Mouse (Mus musculus) midbrain, postnatal 0 days (tissue): Measurements from ENCODE around the gene Ubr1. TPM values are rescaled to one million over a fixed set of nuclear protein-coding genes. Genes with fewer than 3 reads are reported as not detected.
"Not testable (repeated sequence)": the region's sequence is repeated elsewhere in the genome, so short reads cannot be mapped to it uniquely, and the experiment has no call there.

ENCODE experiments used
- ATAC-seq: fragments of 200-750 bp; cut with Nextera tagmentation; 2 replicates; pipeline ENCODE4 v1.8.0; 2017; ENCODE audit warnings: moderate number of reproducible peaks, mild to moderate bottlenecking, moderate TSS enrichment, moderate library complexity; ENCODE audit not compliant: low FRiP score
- DNase-seq: peaks from one replicate; pipeline ENCODE4 v3.0.0-alpha.2; 2015; ENCODE audit warnings: low spot score
- H3K27ac ChIP-seq: fragments of 300-500 bp; sonication (generic); 2 replicates; pipeline ENCODE4 v1.5.1; 2014; ENCODE audit warnings: low read depth, mild to moderate bottlenecking, low read length, mixed read lengths
- H3K27me3 ChIP-seq: fragments of 300-500 bp; sonication (generic); 2 replicates; pipeline ENCODE4 v1.6.1; 2014; ENCODE audit warnings: low read length, control low read depth, mixed read lengths; ENCODE audit not compliant: insufficient read depth
- H3K36me3 ChIP-seq: fragments of 300-500 bp; sonication (generic); 2 replicates; pipeline ENCODE4 v1.6.1; 2014; ENCODE audit warnings: low read length, control low read depth, mixed read lengths; ENCODE audit not compliant: insufficient read depth
- H3K4me1 ChIP-seq: fragments of 300-500 bp; sonication (generic); 2 replicates; pipeline ENCODE4 v1.6.1; 2014; ENCODE audit warnings: mild to moderate bottlenecking, control low read depth, antibody characterized with exemption, low read length, mixed read lengths; ENCODE audit not compliant: insufficient read depth
- H3K4me2 ChIP-seq: fragments of 300-500 bp; sonication (generic); 2 replicates; pipeline ENCODE4 v1.6.1; 2014; ENCODE audit warnings: low read depth, mild to moderate bottlenecking, low read length, mixed read lengths; ENCODE audit not compliant: poor library complexity, severe bottlenecking
- H3K4me3 ChIP-seq: fragments of 300-500 bp; sonication (generic); 2 replicates; pipeline ENCODE4 v1.5.1; 2014; ENCODE audit warnings: low read depth, mild to moderate bottlenecking, low read length, moderate library complexity
- H3K9ac ChIP-seq: fragments of 300-500 bp; sonication (generic); replicated peaks from 2 replicates; pipeline ENCODE4 v1.6.1; 2014; ENCODE audit warnings: mild to moderate bottlenecking, low read length, moderate library complexity, mixed read lengths; ENCODE audit not compliant: poor library complexity, severe bottlenecking
- H3K9me3 ChIP-seq: fragments of 300-500 bp; sonication (generic); 2 replicates; pipeline ENCODE4 v1.6.1; 2016; ENCODE audit warnings: low read length, control low read depth
- CTCF ChIP-seq: IDR thresholded peaks from 2 replicates; pipeline ENCODE4 v1.5.1; 2016; ENCODE audit warnings: antibody characterized with exemption, mild to moderate bottlenecking
- WGBS: fragments of 180-500 bp; shearing (Covaris S2); extraction: QIAGEN DNeasy Blood & Tissue Kit; methylation state at CpG from one replicate; pipeline ENCODE4 v1.1.7; 2014; 5-methylcytosine and 5-hydroxymethylcytosine counted together
- polyA plus RNA-seq: library from polyadenylated mRNA; unstranded; fragments of >200 nt; fragmentation: Nextera tagmentation; extraction: Ambion mirVana; gene quantifications from 2 replicates; pipeline ENCODE4 v1.2.1, GENCODE M21; 2015
- total RNA-seq: library from RNA; depleted of rRNA; stranded (reverse); fragments of >200 nt; gene quantifications from 2 replicates; pipeline ENCODE4 v1.2.3, GENCODE M21; 2014

The Ubr1 gene
- total and polyA plus RNA-seq, 2 experiments from 2014 or later = 28.0 to 34.0 TPM

DNA sequence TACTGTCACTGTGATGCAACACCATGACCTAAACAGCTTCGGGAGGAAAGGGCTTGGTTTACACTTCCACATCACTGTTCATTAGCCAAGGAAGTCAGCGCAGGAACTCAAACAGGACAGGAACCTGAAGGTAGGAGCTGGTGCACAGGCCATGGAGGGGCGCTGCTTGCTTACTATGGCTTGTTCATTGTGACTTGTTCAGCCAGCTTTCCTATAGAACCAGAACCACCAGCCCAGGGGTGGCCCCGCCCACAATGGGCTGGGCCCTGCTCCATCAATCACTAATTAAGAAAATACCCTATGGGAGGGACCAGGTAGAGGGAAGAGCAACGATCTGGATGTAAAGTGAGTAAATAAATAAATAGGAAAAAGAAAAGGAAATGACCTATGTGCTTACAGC is 2.4 kb upstream of the Ubr1 start:
- no peak for TF ChIP-seq CTCF
- Histone ChIP-seq H3K27ac (no peak overlapping the region), H3K4me1 (peaks cover 7% of the 10 kb centered on the region; the same call in 1 of the 2 replicates), H3K27me3 (no peaks in the 10 kb centered on the region), H3K4me2 (no peak overlapping the region), H3K36me3 (no peaks in the 10 kb centered on the region), H3K9ac (no peak overlapping the region), H3K9me3 (no peaks in the 10 kb centered on the region), H3K4me3 (no peak overlapping the region)
- ATAC-seq = no peak
- DNase-seq = peak; percentile 3
- WGBS = 26% methylated on average over 5 of the region's 5 CpGs

DNA sequence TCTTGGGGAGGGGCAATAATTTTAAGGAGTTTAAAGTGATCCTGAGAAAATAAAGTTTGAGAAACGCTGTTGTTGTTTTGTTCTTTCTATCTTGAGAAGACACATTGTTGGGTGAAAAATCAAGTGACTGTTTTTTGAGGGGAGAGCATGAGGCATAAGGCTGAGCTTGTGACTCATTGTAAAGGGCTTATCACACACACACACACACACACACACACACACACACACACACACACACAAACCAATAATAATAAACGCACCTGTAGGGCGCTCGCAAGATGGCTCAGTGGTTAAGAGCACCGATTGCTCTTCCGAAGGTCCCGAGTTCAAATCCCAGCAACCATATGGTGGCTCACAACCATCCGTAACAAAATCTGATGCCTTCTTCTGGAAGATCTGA is 1.7 kb upstream of the Ubr1 start:
- not testable (repeated sequence) for H3K4me2 ChIP-seq, H3K27me3 ChIP-seq, ATAC-seq, H3K9ac ChIP-seq, H3K27ac ChIP-seq, H3K36me3 ChIP-seq, DNase-seq, H3K9me3 ChIP-seq, H3K4me1 ChIP-seq, H3K4me3 ChIP-seq
- WGBS = 97% methylated on average over 8 of the region's 8 CpGs

DNA sequence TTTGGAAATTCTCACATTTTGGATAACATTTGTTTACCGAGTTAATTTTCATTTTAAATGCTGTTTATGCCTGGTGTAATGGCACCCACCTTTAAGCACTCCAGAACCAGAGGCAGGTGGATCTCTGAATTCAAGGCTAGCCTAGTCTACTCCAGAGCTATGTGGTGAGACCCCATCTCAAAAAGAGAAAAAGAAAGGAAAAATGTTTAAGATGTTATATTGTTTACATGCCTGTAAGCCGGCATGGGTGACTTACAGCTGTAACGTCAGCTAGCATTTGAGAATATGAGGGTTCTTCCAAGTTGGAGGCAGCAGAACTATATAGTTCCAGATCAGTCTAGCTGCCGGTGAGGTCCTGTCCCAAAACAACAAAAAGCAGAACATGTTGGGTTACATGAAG is 1.3 kb upstream of the Ubr1 start:
- whole genome bisulfite sequencing = 91% methylated on average over 4 of the region's 4 CpGs
- no peaks in the 10 kb centered on the region for H3K36me3 ChIP-seq
- H3K9me3 ChIP-seq = no peaks in the 10 kb centered on the region
- H3K4me3 ChIP-seq = no peak overlapping the region
- no peak overlapping the region for H3K27ac ChIP-seq
- H3K4me2 ChIP-seq = no peak overlapping the region
- DNase-seq (no peak), ATAC-seq (no peak)
- H3K27me3 ChIP-seq = no peaks in the 10 kb centered on the region
- H3K4me1 ChIP-seq = peaks cover 7% of the 10 kb centered on the region; the same call in 1 of the 2 replicates
- H3K9ac ChIP-seq = no peak overlapping the region
- no peak for TF ChIP-seq CTCF

DNA sequence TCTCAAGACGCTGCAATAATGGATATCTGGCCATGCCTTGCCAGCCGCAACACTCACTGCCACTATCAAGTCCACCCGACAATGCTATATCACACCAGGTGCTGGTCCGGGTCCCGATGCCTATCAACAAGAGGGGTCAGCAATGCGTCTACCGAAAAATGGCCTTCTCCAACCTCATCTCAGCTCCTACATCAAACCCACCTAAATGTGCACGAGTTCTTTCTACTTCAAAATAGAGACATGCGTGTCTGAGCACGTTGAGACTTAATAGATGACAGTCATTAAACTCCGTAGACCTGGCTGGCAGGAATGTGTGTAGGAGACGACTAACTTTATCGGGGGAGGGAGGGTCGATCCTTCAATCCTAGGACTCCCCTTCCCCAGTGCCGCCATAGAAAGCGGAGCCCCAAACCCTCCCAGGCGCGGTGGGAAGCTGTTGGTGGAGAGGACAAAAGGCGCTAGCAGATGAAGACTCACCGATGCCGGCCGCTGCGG is 423 bp downstream of the Ubr1 start:
- H3K9ac ChIP-seq = peak overlapping the region; percentile 90
- no peaks in the 10 kb centered on the region for H3K9me3 ChIP-seq
- WGBS = under 1% methylated on average over 23 of the region's 23 CpGs
- TF ChIP-seq CTCF = no peak
- H3K36me3 ChIP-seq = no peaks in the 10 kb centered on the region
- no peaks in the 10 kb centered on the region for H3K27me3 ChIP-seq
- DNase-seq = no peak
- peak overlapping the region; percentile 76 for H3K4me2 ChIP-seq
- H3K4me1 ChIP-seq = peaks cover 7% of the 10 kb centered on the region; the same call in 1 of the 2 replicates
- peak overlapping the region; percentile 74 for H3K4me3 ChIP-seq
- peak; percentile 48; the same call in 1 of the 2 replicates for ATAC-seq
- H3K27ac ChIP-seq = peak overlapping the region; percentile 86

DNA sequence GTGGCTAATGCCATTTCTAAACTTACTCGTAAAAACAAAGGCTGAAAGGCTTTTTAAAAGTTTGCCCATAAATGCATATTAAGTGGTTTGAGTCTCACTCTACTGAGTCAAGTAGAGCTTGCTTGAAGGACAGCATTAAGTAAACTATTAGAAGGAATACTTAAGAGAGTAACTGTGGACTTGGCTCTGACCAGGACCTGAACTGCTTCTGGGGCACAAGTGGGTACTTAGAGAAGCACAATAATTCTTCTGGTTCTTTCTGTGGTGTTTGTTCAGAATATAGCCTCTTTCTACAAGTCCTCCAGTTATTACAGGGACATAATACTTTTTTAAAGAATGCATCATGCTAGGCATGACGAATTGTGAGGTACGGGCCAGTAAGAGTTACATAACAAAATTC is 5.0 kb downstream of the Ubr1 start:
- Histone ChIP-seq H3K4me1 (peaks cover 7% of the 10 kb centered on the region; the same call in 1 of the 2 replicates), H3K27ac (no peak overlapping the region), H3K27me3 (no peaks in the 10 kb centered on the region), H3K4me2 (no peak overlapping the region), H3K9ac (no peak overlapping the region), H3K4me3 (no peak overlapping the region), H3K36me3 (no peaks in the 10 kb centered on the region), H3K9me3 (no peaks in the 10 kb centered on the region)
- no peak for TF ChIP-seq CTCF
- WGBS = 87% methylated on average over 3 of the region's 3 CpGs
- no peak for DNase-seq
- no peak for ATAC-seq

DNA sequence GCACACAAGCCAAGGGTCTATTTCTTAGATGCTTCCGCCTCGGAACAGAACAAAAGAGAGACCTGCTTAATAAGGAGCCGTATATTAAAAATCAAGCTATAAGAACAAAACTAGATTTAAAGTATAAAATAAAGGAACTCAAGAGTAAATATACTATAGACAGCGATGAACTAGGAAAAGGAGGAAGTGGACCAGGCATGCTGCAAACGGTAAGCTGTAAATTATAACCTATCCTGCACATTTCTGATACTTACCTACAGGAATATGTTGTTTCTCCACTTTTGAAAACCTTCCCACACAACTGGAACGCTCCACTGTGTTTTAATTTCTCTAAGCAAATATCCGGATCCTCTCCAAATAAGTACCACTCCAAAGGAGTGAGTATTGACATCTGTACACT is 7.4 kb downstream of the Ubr1 start:
- 0 out of 2 replicates have a peak, but pooled peaks cover 5% of the 10 kb centered on the region for H3K36me3 ChIP-seq
- ATAC-seq = no peak
- no peaks in the 10 kb centered on the region for H3K4me1 ChIP-seq
- no peak overlapping the region for H3K4me3 ChIP-seq
- H3K9ac ChIP-seq = no peak overlapping the region
- H3K27me3 ChIP-seq = no peaks in the 10 kb centered on the region
- TF ChIP-seq CTCF = no peak
- no peak overlapping the region for H3K27ac ChIP-seq
- no peaks in the 10 kb centered on the region for H3K9me3 ChIP-seq
- H3K4me2 ChIP-seq = no peak overlapping the region
- WGBS = 93% methylated on average over 7 of the region's 7 CpGs
- DNase-seq = no peak
